In the genomic region with DNA sequence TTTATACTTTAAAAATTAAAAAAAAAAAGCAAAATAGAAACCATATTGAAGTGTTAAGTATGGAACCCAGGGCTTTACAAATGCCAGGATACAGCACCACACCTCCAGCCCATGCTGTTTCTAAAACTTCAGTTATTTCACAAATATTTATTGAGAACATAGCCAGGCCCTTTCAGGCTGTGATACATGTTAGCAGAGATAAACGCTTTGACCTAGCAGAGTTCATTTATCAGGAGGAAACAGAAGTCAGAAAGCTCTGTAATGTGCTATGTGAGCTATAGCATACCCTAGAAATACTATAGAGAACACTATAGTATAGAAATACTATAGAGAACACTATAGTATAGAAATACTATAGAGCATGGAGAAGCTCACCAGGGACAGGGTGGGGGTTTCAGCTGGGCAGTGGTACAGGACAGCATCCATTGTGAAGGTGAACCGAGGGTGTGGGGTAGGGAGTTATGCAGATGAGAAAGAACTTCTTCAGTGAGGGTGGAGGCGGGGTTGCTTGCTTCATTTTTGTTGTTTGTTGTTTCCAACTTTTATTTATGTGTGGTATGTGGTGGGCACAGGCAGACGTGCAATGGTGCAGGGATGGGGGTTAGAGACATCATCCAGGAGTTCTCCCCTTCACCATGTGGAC, we compare ENCODE assay signal across 26 mouse cellular contexts. TPM values are rescaled to one million over a fixed set of nuclear protein-coding genes. Genes with fewer than 3 reads are reported as not detected.
A peak's percentile ranks its signal among the peaks of the same experiment; 100 is the strongest.
DNase-seq lines count a peak whose midpoint lies in the region; ATAC-seq and TF ChIP-seq lines count a peak whose summit lies in the region.
"Had no signal": no experiment of that assay in that cellular context is flagged by ENCODE, and none has a peak within 500 bp of the region (broad histone marks: within the 10 kb centered on the region; RNA-seq: fewer than 3 reads in every experiment).

No protein-coding gene starts in this region.

- H3K9ac ChIP-seq in stomach, embryonic 15.5 days, result no peak overlapping the region
- H3K9ac ChIP-seq in stomach, postnatal 0 days (ENCODE audit: low read length), result no peak overlapping the region
- peak overlapping the region; percentile 85 for H3K9ac ChIP-seq in liver, embryonic 13.5 days
- H3K9ac ChIP-seq in intestine, embryonic 15.5 days, result no peak overlapping the region
- no peak overlapping the region for H3K9ac ChIP-seq in intestine, embryonic 16.5 days (ENCODE audit: low read depth, low read length)
- H3K9ac ChIP-seq: heart, embryonic 13.5 days; hindbrain, embryonic 13.5 days had no signal

- no peaks in the 10 kb centered on the region for H3K9me3 ChIP-seq in stomach, embryonic 15.5 days
- H3K9me3 ChIP-seq in stomach, postnatal 0 days (ENCODE audit: control insufficient read depth, low read length), result no peaks in the 10 kb centered on the region
- H3K9me3 ChIP-seq in liver, embryonic 13.5 days (replicated peaks), result no peaks in the 10 kb centered on the region
- H3K9me3 ChIP-seq in intestine, embryonic 15.5 days, result no peaks in the 10 kb centered on the region
- no peaks in the 10 kb centered on the region for H3K9me3 ChIP-seq in intestine, embryonic 16.5 days (ENCODE audit: control insufficient read depth, low read length)
- H3K9me3 ChIP-seq: heart, embryonic 13.5 days; hindbrain, embryonic 13.5 days had no signal

- DNase-seq in stomach, postnatal 0 days (ENCODE audit: low spot score), result no peak
- peak; percentile 57 for DNase-seq in liver, embryonic 13.5 days
- DNase-seq in spleen, postnatal 10 days (ENCODE audit: low spot score in 2 of 2), result peak; percentile 51 to 70
- no peak for DNase-seq in gastrocnemius, adult 2 months
- DNase-seq: adrenal gland, postnatal 25 days; cerebellum, adult 2 months; cerebellum, postnatal 36 days; left cerebral cortex, postnatal 4 days; lung, postnatal 14 days; retina, postnatal 1 day; right cerebral cortex, postnatal 4 days had no signal

- no peak for TF ChIP-seq CTCF in stomach, postnatal 0 days (IDR thresholded peaks at IDR 0.05; ENCODE audit: low read depth)
- no peak for TF ChIP-seq CTCF in gastrocnemius, adult 2 months (IDR thresholded peaks at IDR 0.05)

- H3K36me3 ChIP-seq in stomach, embryonic 15.5 days, result no peaks in the 10 kb centered on the region
- H3K36me3 ChIP-seq in stomach, postnatal 0 days (ENCODE audit: control insufficient read depth, insufficient read depth, low read length), result no peaks in the 10 kb centered on the region
- H3K36me3 ChIP-seq in liver, embryonic 13.5 days, result peaks cover 9% of the 10 kb centered on the region; the same call in 1 of the 2 replicates
- H3K36me3 ChIP-seq in intestine, embryonic 15.5 days, result no peaks in the 10 kb centered on the region
- H3K36me3 ChIP-seq in intestine, embryonic 16.5 days (ENCODE audit: control insufficient read depth, insufficient read depth, low read length), result no peaks in the 10 kb centered on the region
- H3K36me3 ChIP-seq: heart, embryonic 13.5 days; hindbrain, embryonic 13.5 days had no signal

- H3K4me2 ChIP-seq in stomach, embryonic 15.5 days, result no peak overlapping the region
- H3K4me2 ChIP-seq in stomach, postnatal 0 days (replicated peaks; ENCODE audit: low read depth), result no peak overlapping the region
- H3K4me2 ChIP-seq in liver, embryonic 13.5 days, result peak overlapping the region; percentile 95
- no peak overlapping the region for H3K4me2 ChIP-seq in intestine, embryonic 15.5 days (replicated peaks)
- H3K4me2 ChIP-seq in intestine, embryonic 16.5 days (ENCODE audit: low read depth, low read length), result no peak overlapping the region

- H3K4me3 ChIP-seq in stomach, embryonic 15.5 days (replicated peaks), result no peak overlapping the region
- no peak overlapping the region for H3K4me3 ChIP-seq in stomach, postnatal 0 days (ENCODE audit: low read depth, low read length)
- peak overlapping the region; percentile 78 for H3K4me3 ChIP-seq in liver, embryonic 13.5 days (replicated peaks)
- no peak overlapping the region for H3K4me3 ChIP-seq in gastrocnemius, adult 2 months
- no peak overlapping the region for H3K4me3 ChIP-seq in intestine, embryonic 15.5 days (replicated peaks)
- H3K4me3 ChIP-seq in intestine, embryonic 16.5 days (ENCODE audit: low read length), result no peak overlapping the region
- H3K4me3 ChIP-seq: hindbrain, embryonic 13.5 days had no signal

- H3K27ac ChIP-seq in stomach, embryonic 15.5 days, result no peak overlapping the region
- no peak overlapping the region for H3K27ac ChIP-seq in stomach, postnatal 0 days (replicated peaks)
- peak overlapping the region; percentile 98 for H3K27ac ChIP-seq in liver, embryonic 13.5 days
- no peak overlapping the region for H3K27ac ChIP-seq in gastrocnemius, adult 2 months
- no peak overlapping the region for H3K27ac ChIP-seq in intestine, embryonic 15.5 days
- H3K27ac ChIP-seq in intestine, embryonic 16.5 days (ENCODE audit: low read length), result no peak overlapping the region
- H3K27ac ChIP-seq: heart, embryonic 13.5 days; hindbrain, embryonic 13.5 days had no signal

- 59% methylated on average over 4 of the region's 4 CpGs for WGBS in stomach, embryonic 15.5 days
- 66% methylated on average over 4 of the region's 4 CpGs for WGBS in stomach, postnatal 0 days
- WGBS in liver, embryonic 13.5 days (ENCODE audit: insufficient replicate concordance), result 32% methylated on average over 4 of the region's 4 CpGs
- WGBS in intestine, embryonic 15.5 days, result 61% methylated on average over 4 of the region's 4 CpGs
- 69% methylated on average over 4 of the region's 4 CpGs for WGBS in intestine, embryonic 16.5 days

- H3K27me3 ChIP-seq in stomach, embryonic 15.5 days (replicated peaks), result peaks cover 41% of the 10 kb centered on the region
- H3K27me3 ChIP-seq in stomach, postnatal 0 days (ENCODE audit: control insufficient read depth, insufficient read depth, low read length), result peaks cover 15% of the 10 kb centered on the region
- H3K27me3 ChIP-seq in liver, embryonic 13.5 days, result peaks cover 44% of the 10 kb centered on the region
- H3K27me3 ChIP-seq in intestine, embryonic 15.5 days (replicated peaks), result peaks cover 41% of the 10 kb centered on the region
- H3K27me3 ChIP-seq in intestine, embryonic 16.5 days (replicated peaks; ENCODE audit: control insufficient read depth, insufficient read depth, low read length), result peaks cover 37% of the 10 kb centered on the region

- intact Hi-C loops in gastrocnemius, adult 2 months (cut with DNase I), result no loop called here

- peaks cover 17% of the 10 kb centered on the region for H3K4me1 ChIP-seq in stomach, embryonic 15.5 days
- no peaks in the 10 kb centered on the region for H3K4me1 ChIP-seq in stomach, postnatal 0 days (replicated peaks; ENCODE audit: control insufficient read depth, insufficient read depth)
- H3K4me1 ChIP-seq in liver, embryonic 13.5 days (replicated peaks), result peaks cover 82% of the 10 kb centered on the region
- H3K4me1 ChIP-seq in intestine, embryonic 15.5 days (replicated peaks), result peaks cover 21% of the 10 kb centered on the region
- peaks cover 15% of the 10 kb centered on the region; the same call in 1 of the 2 replicates for H3K4me1 ChIP-seq in intestine, embryonic 16.5 days (ENCODE audit: control insufficient read depth, insufficient read depth, low read length)

- ATAC-seq in stomach, embryonic 15.5 days (ENCODE audit: insufficient read depth, low FRiP score, low read depth), result peak; percentile 61; the same call in 1 of the 2 replicates
- no peak for ATAC-seq in stomach, postnatal 0 days (ENCODE audit: low FRiP score, low TSS enrichment)
- peak; percentile 53; the same call in 1 of the 2 replicates for ATAC-seq in common myeloid progenitor, adult 5-6 weeks (replicated peaks; ENCODE audit: low read depth, poor library complexity, severe bottlenecking)
- ATAC-seq in liver, embryonic 13.5 days (ENCODE audit: low read depth), result peak; percentile 80
- ATAC-seq in intestine, embryonic 15.5 days, result no peak
- ATAC-seq in intestine, embryonic 16.5 days, result no peak
- ATAC-seq: forebrain, embryonic 14.5 days; inflammation-experienced regulatory T-cells, adult 6 months had no signal

- no peak for TF ChIP-seq EP300 in stomach, postnatal 0 days (optimal IDR thresholded peaks at IDR 0.05)

RNA-seq across cellular contexts. Expression of gene Sowaha, which starts 1.1 kb away (rescaled TPM):
- polyA plus RNA-seq in stomach, embryonic 15.5 days (2015; fragmentation: Nextera tagmentation; extraction: Ambion mirVana), result 0.85 and 2.0 TPM in 2 replicates
- 0.91 and 1.1 TPM in 2 replicates for polyA plus RNA-seq in stomach, postnatal 0 days (2015; fragmentation: Nextera tagmentation; extraction: Ambion mirVana)
- 1.0 and 1.5 TPM in 2 replicates for total RNA-seq in common myeloid progenitor, adult 5-6 weeks (2017)
- polyA plus RNA-seq in liver, embryonic 13.5 days (2015; fragmentation: Nextera tagmentation; extraction: Ambion mirVana), result 11.0 and 13.2 TPM in 2 replicates
- under 1 TPM; 0.06 to 0.15 TPM for total RNA-seq in gastrocnemius, adult 2 months (2021)
- 0.56 and 0.57 TPM in 2 replicates for polyA plus RNA-seq in intestine, embryonic 15.5 days (2015; fragmentation: Nextera tagmentation; extraction: Ambion mirVana)
- polyA plus RNA-seq in intestine, embryonic 16.5 days (2015; fragmentation: Nextera tagmentation; extraction: Ambion mirVana), result 0.31 and 0.32 TPM in 2 replicates
- total RNA-seq: liver, adult 2 months had no signal
- polyA plus RNA-seq: inflammation-experienced regulatory T-cells, adult 6 months; liver, adult 2 months had no signal

RNA-seq across cellular contexts. Expression of gene Gm9945, which starts 1.2 kb away (rescaled TPM):
- not detected in 2 replicates for polyA plus RNA-seq in stomach, embryonic 15.5 days (2015; fragmentation: Nextera tagmentation; extraction: Ambion mirVana)
- 0.11 TPM in 1 of 2 replicates, not detected in the other for polyA plus RNA-seq in stomach, postnatal 0 days (2015; fragmentation: Nextera tagmentation; extraction: Ambion mirVana)
- total RNA-seq in common myeloid progenitor, adult 5-6 weeks (2017), result not detected in 2 replicates
- 0.53 and 0.59 TPM in 2 replicates for polyA plus RNA-seq in liver, embryonic 13.5 days (2015; fragmentation: Nextera tagmentation; extraction: Ambion mirVana)
- total RNA-seq in gastrocnemius, adult 2 months (2021), result not detected
- polyA plus RNA-seq in intestine, embryonic 15.5 days (2015; fragmentation: Nextera tagmentation; extraction: Ambion mirVana), result not detected in 2 replicates
- not detected in 2 replicates for polyA plus RNA-seq in intestine, embryonic 16.5 days (2015; fragmentation: Nextera tagmentation; extraction: Ambion mirVana)
- total RNA-seq: adrenal gland, postnatal 25 days; gastrocnemius, postnatal 4 days; heart, postnatal 25 days; liver, adult 2 months had no signal
- polyA plus RNA-seq: heart, embryonic 13.5 days; hindbrain, embryonic 13.5 days; inflammation-experienced regulatory T-cells, adult 6 months; kidney, embryonic 16.5 days; liver, adult 2 months; stomach, embryonic 14.5 days; thymus, postnatal 0 days had no signal

RNA-seq across cellular contexts. Expression of gene Gm9837, which starts 10.9 kb away (rescaled TPM):
- not detected in 2 replicates for polyA plus RNA-seq in stomach, embryonic 15.5 days (2015; fragmentation: Nextera tagmentation; extraction: Ambion mirVana)
- not detected in 2 replicates for polyA plus RNA-seq in stomach, postnatal 0 days (2015; fragmentation: Nextera tagmentation; extraction: Ambion mirVana)
- total RNA-seq in common myeloid progenitor, adult 5-6 weeks (2017), result not detected in 2 replicates
- polyA plus RNA-seq in liver, embryonic 13.5 days (2015; fragmentation: Nextera tagmentation; extraction: Ambion mirVana), result not detected in 2 replicates
- total RNA-seq in gastrocnemius, adult 2 months (2021), result not detected
- polyA plus RNA-seq in intestine, embryonic 15.5 days (2015; fragmentation: Nextera tagmentation; extraction: Ambion mirVana), result not detected in 2 replicates
- polyA plus RNA-seq in intestine, embryonic 16.5 days (2015; fragmentation: Nextera tagmentation; extraction: Ambion mirVana), result not detected in 2 replicates
- total RNA-seq: adrenal gland, postnatal 25 days; gastrocnemius, postnatal 4 days; heart, postnatal 25 days; left cerebral cortex, postnatal 4 days; liver, adult 2 months had no signal
- polyA plus RNA-seq: cerebellum, adult 2 months; forebrain, embryonic 14.5 days; heart, embryonic 13.5 days; hindbrain, embryonic 13.5 days; inflammation-experienced regulatory T-cells, adult 6 months; kidney, embryonic 16.5 days; liver, adult 2 months; stomach, embryonic 14.5 days; thymus, postnatal 0 days; urinary bladder, adult 2 months had no signal

RNA-seq across cellular contexts. Expression of gene Shroom1, which starts 24.2 kb away (rescaled TPM):
- polyA plus RNA-seq in stomach, embryonic 15.5 days (2015; fragmentation: Nextera tagmentation; extraction: Ambion mirVana), result 1.3 and 1.6 TPM in 2 replicates
- polyA plus RNA-seq in stomach, postnatal 0 days (2015; fragmentation: Nextera tagmentation; extraction: Ambion mirVana), result 1.3 and 1.7 TPM in 2 replicates
- total RNA-seq in common myeloid progenitor, adult 5-6 weeks (2017), result not detected in 2 replicates
- 1.5 and 1.6 TPM in 2 replicates for polyA plus RNA-seq in liver, embryonic 13.5 days (2015; fragmentation: Nextera tagmentation; extraction: Ambion mirVana)
- total RNA-seq in gastrocnemius, adult 2 months (2021), result under 1 TPM; 0.36 to 0.54 TPM
- polyA plus RNA-seq in intestine, embryonic 15.5 days (2015; fragmentation: Nextera tagmentation; extraction: Ambion mirVana), result 1.3 and 1.5 TPM in 2 replicates
- 1.3 and 1.4 TPM in 2 replicates for polyA plus RNA-seq in intestine, embryonic 16.5 days (2015; fragmentation: Nextera tagmentation; extraction: Ambion mirVana)

RNA-seq across cellular contexts. Expression of gene Gm10447, which starts 24.3 kb away (rescaled TPM):
- 0.14 and 0.19 TPM in 2 replicates for polyA plus RNA-seq in stomach, embryonic 15.5 days (2015; fragmentation: Nextera tagmentation; extraction: Ambion mirVana)
- polyA plus RNA-seq in stomach, postnatal 0 days (2015; fragmentation: Nextera tagmentation; extraction: Ambion mirVana), result 0.08 and 0.13 TPM in 2 replicates
- not detected in 2 replicates for total RNA-seq in common myeloid progenitor, adult 5-6 weeks (2017)
- 0.07 TPM in 2 replicates for polyA plus RNA-seq in liver, embryonic 13.5 days (2015; fragmentation: Nextera tagmentation; extraction: Ambion mirVana)
- not detected for total RNA-seq in gastrocnemius, adult 2 months (2021)
- 0.10 TPM in 1 of 2 replicates, not detected in the other for polyA plus RNA-seq in intestine, embryonic 15.5 days (2015; fragmentation: Nextera tagmentation; extraction: Ambion mirVana)
- 0.06 and 0.07 TPM in 2 replicates for polyA plus RNA-seq in intestine, embryonic 16.5 days (2015; fragmentation: Nextera tagmentation; extraction: Ambion mirVana)
- total RNA-seq: gastrocnemius, postnatal 4 days; heart, postnatal 25 days; left cerebral cortex, postnatal 4 days had no signal
- polyA plus RNA-seq: cerebellum, adult 2 months; forebrain, embryonic 14.5 days; inflammation-experienced regulatory T-cells, adult 6 months; kidney, embryonic 16.5 days; thymus, postnatal 0 days had no signal

Comparison
In these comparisons a context has a peak if more than half of its experiments do, and no peak if none do; other contexts are left out.
1. ATAC-seq: peak in stomach, embryonic 15.5 days (single experiment), common myeloid progenitor, adult 5-6 weeks (single experiment) and liver, embryonic 13.5 days (single experiment); none in stomach, postnatal 0 days (single experiment), intestine, embryonic 15.5 days (single experiment) and intestine, embryonic 16.5 days (single experiment).
2. DNase-seq: peak in liver, embryonic 13.5 days (single experiment) and spleen, postnatal 10 days (2 of 2); none in stomach, postnatal 0 days (single experiment) and gastrocnemius, adult 2 months (single experiment).